Mouse (Mus musculus) midbrain, embryonic 13.5 days (tissue): ENCODE data around the gene Ugt1a10. TPM values are rescaled to one million over a fixed set of nuclear protein-coding genes. Genes with fewer than 3 reads are reported as not detected.
A peak's percentile ranks its signal among the peaks of the same experiment; 100 is the strongest.

Source experiments
- ATAC-seq: fragments of 200-750 bp; cut with Nextera tagmentation; 2 replicates; pipeline ENCODE4 v1.8.0; 2017; ENCODE audit warnings: mild to moderate bottlenecking, moderate TSS enrichment, moderate library complexity
- H3K27ac ChIP-seq: fragments of 300-500 bp; sonication (generic); 2 replicates; pipeline ENCODE4 v1.5.1; 2015; ENCODE audit warnings: inconsistent platforms, mild to moderate bottlenecking, moderate library complexity
- H3K27me3 ChIP-seq: fragments of 300-500 bp; sonication (generic); 2 replicates; pipeline ENCODE4 v1.6.1; 2015; ENCODE audit warnings: mild to moderate bottlenecking, inconsistent platforms
- H3K36me3 ChIP-seq: fragments of 300-500 bp; sonication (generic); 2 replicates; pipeline ENCODE4 v1.6.1; 2015; ENCODE audit warnings: mild to moderate bottlenecking, inconsistent platforms
- H3K4me1 ChIP-seq: fragments of 300-500 bp; sonication (generic); replicated peaks from 2 replicates; pipeline ENCODE4 v1.6.1; 2015; ENCODE audit warnings: inconsistent platforms
- H3K4me2 ChIP-seq: fragments of 300-500 bp; sonication (generic); replicated peaks from 2 replicates; pipeline ENCODE4 v1.6.1; 2015; ENCODE audit warnings: moderate library complexity, mild to moderate bottlenecking, inconsistent platforms
- H3K4me3 ChIP-seq: fragments of 300-500 bp; sonication (generic); replicated peaks from 2 replicates; pipeline ENCODE4 v1.5.1; 2015; ENCODE audit warnings: mild to moderate bottlenecking, inconsistent platforms
- H3K9ac ChIP-seq: fragments of 300-500 bp; sonication (generic); replicated peaks from 2 replicates; pipeline ENCODE4 v1.6.1; 2015; ENCODE audit warnings: mild to moderate bottlenecking, inconsistent platforms
- H3K9me3 ChIP-seq: fragments of 300-500 bp; sonication (generic); 2 replicates; pipeline ENCODE4 v1.6.1; 2016; ENCODE audit warnings: mild to moderate bottlenecking, inconsistent platforms
- WGBS: fragments of 180-500 bp; shearing (Covaris S2); methylation state at CpG from one replicate; pipeline ENCODE4 v1.1.7; 2015; 5-methylcytosine and 5-hydroxymethylcytosine counted together
- polyA plus RNA-seq: library from polyadenylated mRNA; unstranded; fragments of >200 nt; fragmentation: Nextera tagmentation; extraction: Ambion mirVana; gene quantifications from 2 replicates; pipeline ENCODE4 v1.2.1, GENCODE M21; 2015

The Ugt1a10 gene
- polyA plus RNA-seq, 1 experiment from 2014 or later, result not detected

DNA sequence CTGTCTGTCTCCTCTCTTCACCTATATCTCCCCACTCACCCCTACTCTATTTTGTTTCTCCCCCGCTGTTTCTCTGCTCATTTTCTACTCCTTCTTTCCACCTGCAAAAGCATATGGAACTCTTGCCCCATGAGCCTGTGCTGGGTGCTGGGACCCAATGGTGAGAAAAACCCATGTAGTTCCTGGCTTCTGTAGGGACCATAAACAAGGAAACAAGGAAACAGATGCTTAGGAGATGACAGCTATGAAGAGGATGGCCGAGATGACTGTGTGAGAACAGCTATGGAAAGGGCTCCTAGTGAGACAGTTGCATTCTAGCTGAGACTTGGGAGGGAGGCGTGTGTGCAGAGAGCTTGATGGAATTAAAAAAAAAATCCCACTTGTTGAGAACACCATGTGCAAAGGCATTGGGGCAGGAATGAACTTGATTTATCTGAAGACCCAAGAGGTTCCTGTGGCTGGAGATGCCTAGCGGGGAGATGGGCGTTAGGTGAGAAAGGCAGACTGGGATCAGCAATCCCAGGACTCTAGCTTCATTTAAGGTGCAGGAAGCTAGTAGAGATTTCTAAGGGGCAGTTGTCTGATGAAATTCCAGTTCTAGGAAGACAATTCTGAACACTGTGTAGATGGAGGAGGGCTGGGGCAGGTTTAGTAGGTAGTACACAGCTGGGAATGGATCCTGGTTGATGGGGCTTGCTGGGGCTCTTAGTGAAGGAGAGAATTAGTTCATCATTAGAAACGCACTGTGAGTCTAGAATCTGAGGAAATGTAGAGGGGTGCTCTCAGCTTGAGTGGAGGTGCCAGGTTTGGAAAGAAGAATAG, 176.0 kb downstream of the Ugt1a10 start:
- Histone ChIP-seq H3K27ac (no peak overlapping the region), H3K36me3 (no peaks in the 10 kb centered on the region), H3K4me1 (no peaks in the 10 kb centered on the region), H3K27me3 (no peaks in the 10 kb centered on the region), H3K4me3 (no peak overlapping the region), H3K9ac (no peak overlapping the region), H3K4me2 (no peak overlapping the region), H3K9me3 (peaks cover 100% of the 10 kb centered on the region)
- WGBS, result 76% methylated on average over 6 of the region's 6 CpGs
- ATAC-seq, result no peak

GRCm38 (mm10) chr1:88231803-88232499, 176.8 kb downstream of the Ugt1a10 start:
- Histone ChIP-seq H3K27me3 (no peaks in the 10 kb centered on the region), H3K4me3 (no peak overlapping the region), H3K4me2 (no peak overlapping the region), H3K36me3 (no peaks in the 10 kb centered on the region), H3K27ac (no peak overlapping the region), H3K4me1 (no peaks in the 10 kb centered on the region), H3K9ac (no peak overlapping the region), H3K9me3 (peaks cover 97% of the 10 kb centered on the region)
- WGBS, result 69% methylated on average over 7 of the region's 7 CpGs
- no peak for ATAC-seq

DNA sequence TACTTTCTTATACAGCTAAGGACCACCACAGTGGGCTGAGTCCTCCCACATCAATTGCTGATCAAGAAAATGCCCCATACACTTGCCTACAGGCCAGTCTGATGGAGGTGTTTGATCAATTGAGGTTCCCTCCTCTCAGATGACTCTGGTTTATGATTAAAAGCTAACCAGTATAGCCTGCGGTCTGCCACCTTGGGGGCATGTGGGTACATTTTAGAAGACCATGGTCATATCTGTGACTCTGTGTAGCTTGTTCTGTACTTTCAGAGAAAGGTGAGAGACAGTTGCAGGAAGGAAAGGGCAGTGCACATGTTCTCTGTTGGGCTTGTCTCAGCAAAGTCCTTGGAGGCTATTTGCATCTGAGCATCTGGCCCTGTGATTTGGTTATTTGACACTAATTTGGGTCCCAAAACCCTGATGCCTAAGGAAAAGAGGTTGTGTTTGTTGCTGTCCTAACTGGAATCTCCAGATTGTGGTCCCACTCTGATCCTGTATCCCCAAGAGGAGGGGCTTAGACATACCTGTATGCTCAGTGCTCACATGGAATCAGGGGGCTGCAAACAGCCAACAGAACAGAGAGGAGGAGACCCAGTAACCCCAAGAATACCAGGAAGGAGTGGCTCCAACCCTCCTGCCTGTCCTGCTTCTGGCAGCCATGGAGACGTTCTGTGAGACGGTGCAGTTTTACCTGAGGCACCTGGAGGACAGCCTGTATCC, 177.6 kb downstream of the Ugt1a10 start:
- H3K9ac ChIP-seq, result no peak overlapping the region
- no peaks in the 10 kb centered on the region for H3K4me1 ChIP-seq
- H3K36me3 ChIP-seq, result no peaks in the 10 kb centered on the region
- H3K9me3 ChIP-seq, result peaks cover 97% of the 10 kb centered on the region
- H3K27ac ChIP-seq, result no peak overlapping the region
- no peak overlapping the region for H3K4me3 ChIP-seq
- WGBS, result 60% methylated on average over 3 of the region's 3 CpGs
- H3K4me2 ChIP-seq, result no peak overlapping the region
- no peak for ATAC-seq
- H3K27me3 ChIP-seq, result no peaks in the 10 kb centered on the region

GRCm38 (mm10) chr1:88233421-88234247, 178.4 kb downstream of the Ugt1a10 start:
- WGBS, result 68% methylated on average over 14 of the region's 14 CpGs
- Histone ChIP-seq H3K36me3 (no peaks in the 10 kb centered on the region), H3K4me2 (no peak overlapping the region), H3K9me3 (peaks cover 97% of the 10 kb centered on the region), H3K4me1 (no peaks in the 10 kb centered on the region), H3K9ac (no peak overlapping the region), H3K4me3 (no peak overlapping the region), H3K27ac (no peak overlapping the region), H3K27me3 (no peaks in the 10 kb centered on the region)
- no peak for ATAC-seq

DNA sequence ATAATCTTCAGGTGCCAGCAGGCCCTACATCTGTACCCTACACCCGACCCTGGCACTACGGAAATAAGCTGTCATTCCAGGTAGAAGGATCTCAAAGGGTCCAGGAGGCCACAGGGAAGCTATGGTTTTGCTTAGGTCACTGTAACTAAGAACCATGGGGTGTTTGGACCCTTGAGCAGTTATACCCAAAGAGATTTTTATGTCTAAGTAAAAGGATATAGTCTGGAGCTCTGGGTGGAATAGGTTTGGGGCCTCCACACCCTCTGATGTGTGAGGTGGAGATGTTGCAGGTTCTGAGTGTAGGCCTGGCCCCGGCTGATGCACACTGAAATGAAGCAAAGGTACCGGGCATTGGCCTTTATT, 179.0 kb downstream of the Ugt1a10 start:
- no peak overlapping the region for H3K4me3 ChIP-seq
- H3K9me3 ChIP-seq, result peaks cover 97% of the 10 kb centered on the region
- no peak overlapping the region for H3K9ac ChIP-seq
- H3K27ac ChIP-seq, result no peak overlapping the region
- 62% methylated on average over 4 of the region's 4 CpGs for WGBS
- ATAC-seq, result no peak
- no peak overlapping the region for H3K4me2 ChIP-seq
- H3K27me3 ChIP-seq, result no peaks in the 10 kb centered on the region
- no peaks in the 10 kb centered on the region for H3K36me3 ChIP-seq
- H3K4me1 ChIP-seq, result no peaks in the 10 kb centered on the region

DNA sequence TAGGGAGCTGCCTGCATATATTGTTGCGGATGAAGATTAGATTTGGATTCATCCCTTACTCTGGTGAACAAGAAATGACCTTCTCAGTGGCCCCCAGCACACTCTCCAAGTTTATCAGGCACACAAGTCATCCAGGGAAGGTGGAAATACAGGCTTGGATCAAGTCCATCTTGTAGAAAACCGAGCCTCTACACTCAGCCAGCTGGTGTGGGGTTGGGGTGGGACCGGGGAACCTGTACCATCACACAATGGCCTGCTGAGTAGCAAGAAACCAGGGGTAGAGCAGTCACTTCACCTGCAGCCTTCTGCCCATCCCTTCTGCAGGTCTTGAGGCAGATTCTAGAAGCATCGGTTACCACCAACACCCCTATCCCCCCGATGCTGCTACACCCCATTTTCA, 179.5 kb downstream of the Ugt1a10 start:
- no peak for ATAC-seq
- no peaks in the 10 kb centered on the region for H3K27me3 ChIP-seq
- no peaks in the 10 kb centered on the region for H3K36me3 ChIP-seq
- H3K9ac ChIP-seq, result no peak overlapping the region
- peaks cover 97% of the 10 kb centered on the region for H3K9me3 ChIP-seq
- H3K4me3 ChIP-seq, result no peak overlapping the region
- WGBS, result 43% methylated on average over 5 of the region's 5 CpGs
- no peaks in the 10 kb centered on the region for H3K4me1 ChIP-seq
- H3K27ac ChIP-seq, result no peak overlapping the region
- H3K4me2 ChIP-seq, result no peak overlapping the region

GRCm38 (mm10) chr1:88235046-88235893, 180.1 kb downstream of the Ugt1a10 start:
- no peaks in the 10 kb centered on the region for H3K4me1 ChIP-seq
- ATAC-seq, result peak; percentile 31
- no peak overlapping the region for H3K9ac ChIP-seq
- WGBS, result 65% methylated on average over 11 of the region's 11 CpGs
- H3K27me3 ChIP-seq, result no peaks in the 10 kb centered on the region
- H3K27ac ChIP-seq, result no peak overlapping the region
- H3K4me2 ChIP-seq, result no peak overlapping the region
- peaks cover 97% of the 10 kb centered on the region for H3K9me3 ChIP-seq
- no peaks in the 10 kb centered on the region for H3K36me3 ChIP-seq
- H3K4me3 ChIP-seq, result no peak overlapping the region

DNA sequence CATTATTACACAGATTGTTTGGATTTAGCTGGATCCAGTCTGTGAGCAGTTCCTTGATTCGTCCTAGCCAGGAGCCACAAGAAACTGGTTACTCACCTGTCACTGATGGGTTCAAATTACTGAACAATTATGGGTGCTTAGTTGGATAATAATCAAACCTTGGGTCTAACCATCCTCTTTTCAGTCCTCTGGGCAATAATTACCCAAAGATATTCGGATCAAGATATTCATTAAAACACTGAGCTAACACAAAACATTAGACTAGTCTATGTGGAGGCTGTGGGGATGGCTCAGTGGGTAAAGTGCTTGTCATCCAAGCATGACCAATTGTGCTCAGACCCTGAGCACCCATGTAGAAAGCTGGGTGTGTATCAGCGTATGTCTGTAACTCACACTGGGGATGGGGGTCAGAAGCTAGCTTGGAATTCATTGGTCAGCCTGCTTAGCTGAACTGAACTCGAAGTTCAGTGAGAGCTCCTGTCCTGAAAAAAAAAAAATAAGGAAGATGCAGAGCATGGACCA, 180.8 kb downstream of the Ugt1a10 start:
- no peaks in the 10 kb centered on the region for H3K27me3 ChIP-seq
- peaks cover 97% of the 10 kb centered on the region for H3K9me3 ChIP-seq
- whole genome bisulfite sequencing, result 61% methylated on average over 4 of the region's 4 CpGs
- H3K4me2 ChIP-seq, result no peak overlapping the region
- no peak for ATAC-seq
- no peaks in the 10 kb centered on the region for H3K36me3 ChIP-seq
- no peak overlapping the region for H3K27ac ChIP-seq
- no peak overlapping the region for H3K9ac ChIP-seq
- no peak overlapping the region for H3K4me3 ChIP-seq
- no peaks in the 10 kb centered on the region for H3K4me1 ChIP-seq

DNA sequence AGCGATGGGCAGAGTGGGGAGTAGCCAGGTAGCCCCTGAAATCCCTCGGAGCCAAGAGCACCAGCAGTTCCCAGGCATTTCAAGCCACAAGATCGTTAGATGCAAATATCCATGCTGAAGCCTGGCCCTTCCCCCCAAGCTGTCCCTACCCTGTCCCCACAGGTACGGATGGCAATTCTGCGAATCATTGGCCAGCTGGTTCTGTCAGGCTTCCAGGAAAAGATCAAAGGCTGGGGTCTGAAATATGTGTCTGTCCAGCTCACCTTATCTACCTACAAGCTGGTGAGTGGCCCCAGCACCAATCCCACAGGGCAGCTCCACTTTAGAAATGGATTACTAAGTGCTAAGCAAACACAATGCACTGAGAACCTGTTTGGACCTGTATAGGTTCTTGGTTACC, 182.1 kb downstream of the Ugt1a10 start:
- ATAC-seq, result no peak
- H3K27me3 ChIP-seq, result no peaks in the 10 kb centered on the region
- no peak overlapping the region for H3K9ac ChIP-seq
- H3K27ac ChIP-seq, result no peak overlapping the region
- H3K36me3 ChIP-seq, result no peaks in the 10 kb centered on the region
- no peak overlapping the region for H3K4me3 ChIP-seq
- H3K4me1 ChIP-seq, result no peaks in the 10 kb centered on the region
- H3K4me2 ChIP-seq, result no peak overlapping the region
- H3K9me3 ChIP-seq, result peaks cover 95% of the 10 kb centered on the region
- 79% methylated on average over 5 of the region's 5 CpGs for WGBS

DNA sequence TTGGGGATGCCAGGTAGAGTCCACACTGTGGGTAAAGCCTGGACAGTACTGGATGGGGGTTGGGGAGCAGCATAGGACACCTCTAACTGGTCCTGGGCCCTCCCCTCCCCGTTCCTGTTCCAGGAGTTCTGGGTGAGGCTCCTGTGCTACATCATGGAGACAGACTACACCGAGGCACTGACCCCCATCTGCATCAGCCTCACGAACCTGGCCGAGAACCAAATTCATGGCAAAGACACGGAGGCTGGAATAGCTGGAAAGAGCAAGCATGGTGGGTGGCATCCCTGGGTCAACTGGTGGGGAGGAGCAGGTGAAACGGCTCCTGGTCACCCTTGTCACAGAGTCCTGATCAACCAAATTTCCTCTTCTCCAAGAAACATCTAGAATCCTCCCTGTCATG, 183.6 kb downstream of the Ugt1a10 start:
- Histone ChIP-seq H3K4me1 (no peaks in the 10 kb centered on the region), H3K9ac (no peak overlapping the region), H3K27me3 (no peaks in the 10 kb centered on the region), H3K4me3 (no peak overlapping the region), H3K36me3 (no peaks in the 10 kb centered on the region), H3K27ac (no peak overlapping the region), H3K9me3 (peaks cover 94% of the 10 kb centered on the region), H3K4me2 (no peak overlapping the region)
- ATAC-seq, result 0 out of 2 replicates have a peak, but pooled peaks have one; percentile 12
- 77% methylated on average over 6 of the region's 6 CpGs for WGBS

GRCm38 (mm10) chr1:88240072-88240471, 184.9 kb downstream of the Ugt1a10 start:
- Histone ChIP-seq H3K9ac (no peak overlapping the region), H3K27ac (no peak overlapping the region), H3K27me3 (no peaks in the 10 kb centered on the region), H3K4me2 (no peak overlapping the region), H3K4me1 (no peaks in the 10 kb centered on the region), H3K4me3 (no peak overlapping the region), H3K36me3 (no peaks in the 10 kb centered on the region), H3K9me3 (peaks cover 94% of the 10 kb centered on the region)
- 72% methylated on average over 5 of the region's 5 CpGs for WGBS
- no peak for ATAC-seq
